Mouse (Mus musculus) kidney, postnatal 36 days (tissue): ENCODE data around the gene Esx1.

Experiments used
- DNase-seq, 2 experiments: peaks; one replicate each; pipeline ENCODE4 v3.0.0; 2021 to 2022; ENCODE audit warnings: mixed read lengths in 2 of 2

Esx1 gene

GRCm38 (mm10) chrX:137121718-137122117 lies at the start of gene Esx1:
TSS of gene Esx1 (minus strand) at chrX:137122083.
- DNase-seq: no peak

GRCm38 (mm10) chrX:137170021-137170420 lies 48.1 kb upstream of the Esx1 start:
- DNase-seq: peak in 1 of 2 experiments; percentile 32

- DNase-seq: no peak
Observed at GRCm38 (mm10) chrX:137167658-137168057, 45.8 kb upstream of the Esx1 start.

GRCm38 (mm10) chrX:137165621-137166020 lies 43.7 kb upstream of the Esx1 start:
- no peak for DNase-seq

- no peak for DNase-seq
Observed at GRCm38 (mm10) chrX:137162700-137163099, 40.8 kb upstream of the Esx1 start.

DNA sequence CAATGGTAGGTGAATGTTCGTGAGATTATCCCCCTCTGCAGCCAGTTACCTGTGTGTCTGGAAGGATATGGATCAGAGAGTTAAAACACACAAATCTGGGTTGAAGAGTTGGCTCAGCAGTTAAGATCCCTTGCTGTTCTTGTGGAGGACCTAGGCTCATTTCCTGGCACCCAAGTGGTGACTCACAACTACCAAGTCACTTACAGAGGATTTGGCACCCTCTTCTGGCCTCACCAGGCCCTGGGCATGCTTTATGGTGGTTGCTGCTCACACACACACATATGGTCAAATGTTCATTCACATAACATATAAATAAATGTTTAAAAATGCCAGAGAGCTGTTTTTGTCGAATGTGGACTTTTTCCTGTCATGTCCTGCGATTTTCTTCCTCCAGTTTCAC lies 39.1 kb upstream of the Esx1 start:
- no peak for DNase-seq

DNA sequence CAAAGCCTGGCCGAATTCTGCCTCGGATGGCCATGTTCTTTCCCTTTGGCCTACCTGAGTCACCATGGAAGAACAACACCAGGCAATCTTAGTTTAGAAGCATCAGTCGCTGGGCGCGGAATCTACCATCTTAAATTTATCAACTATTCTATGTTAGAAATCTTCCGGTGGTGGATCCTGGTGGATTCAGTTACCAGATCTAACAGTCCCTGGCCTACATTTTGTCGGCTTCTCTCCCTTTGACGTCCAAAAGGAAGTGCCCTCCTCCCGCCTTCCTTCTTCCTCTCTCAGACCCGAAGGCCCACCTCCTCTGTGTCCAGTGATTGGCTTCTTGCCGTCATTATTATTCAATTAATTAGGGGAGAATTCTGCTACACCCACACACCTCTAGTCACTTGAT lies 27.2 kb upstream of the Esx1 start:
- DNase-seq: no peak

DNA sequence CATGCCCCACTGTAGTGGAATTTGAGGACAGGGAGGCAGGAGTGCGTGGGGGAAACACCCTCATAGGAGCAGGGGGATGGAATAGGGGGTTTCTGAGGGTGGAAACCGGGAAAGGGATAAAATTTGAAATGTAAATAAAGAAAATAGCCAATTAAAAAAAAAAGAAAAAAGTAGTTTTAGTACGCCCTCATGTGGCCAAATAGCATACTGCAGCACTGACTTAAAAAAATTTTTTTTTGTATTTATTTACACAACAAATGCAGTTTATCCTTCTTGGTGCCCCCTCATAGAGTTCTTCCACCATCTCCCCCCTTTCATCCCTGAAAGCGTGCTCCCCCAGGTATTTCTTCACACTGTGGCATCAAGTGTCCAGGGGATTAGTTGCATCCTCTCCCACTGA lies 22.8 kb upstream of the Esx1 start:
- no peak for DNase-seq

DNA sequence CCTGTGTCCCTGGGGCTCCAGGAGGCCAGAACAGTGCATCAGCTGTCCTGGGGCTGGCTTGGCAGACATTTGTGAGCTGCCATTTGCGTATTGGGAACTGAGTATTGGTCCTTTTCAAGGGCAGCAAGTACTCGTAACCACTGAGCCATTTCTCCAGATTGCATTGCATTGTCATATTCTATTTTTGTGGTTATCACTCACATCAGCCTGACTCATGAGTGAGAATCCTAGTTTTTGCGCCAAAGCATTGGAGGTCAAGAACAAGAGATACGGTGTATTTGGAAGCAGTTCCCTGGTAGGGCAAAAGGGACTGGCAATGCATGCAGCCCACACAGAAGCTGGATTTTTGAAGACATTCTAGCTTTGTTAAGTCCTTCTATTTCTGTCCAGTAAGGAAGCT lies 21.8 kb upstream of the Esx1 start:
- DNase-seq: no peak

- no peak for DNase-seq
Observed at GRCm38 (mm10) chrX:137142546-137142945, 20.7 kb upstream of the Esx1 start.

GRCm38 (mm10) chrX:137141669-137142068 lies 19.8 kb upstream of the Esx1 start:
- peak; percentile 37 to 65 for DNase-seq

- DNase-seq: no peak
Observed at GRCm38 (mm10) chrX:137127542-137127941, 5.7 kb upstream of the Esx1 start.

DNA sequence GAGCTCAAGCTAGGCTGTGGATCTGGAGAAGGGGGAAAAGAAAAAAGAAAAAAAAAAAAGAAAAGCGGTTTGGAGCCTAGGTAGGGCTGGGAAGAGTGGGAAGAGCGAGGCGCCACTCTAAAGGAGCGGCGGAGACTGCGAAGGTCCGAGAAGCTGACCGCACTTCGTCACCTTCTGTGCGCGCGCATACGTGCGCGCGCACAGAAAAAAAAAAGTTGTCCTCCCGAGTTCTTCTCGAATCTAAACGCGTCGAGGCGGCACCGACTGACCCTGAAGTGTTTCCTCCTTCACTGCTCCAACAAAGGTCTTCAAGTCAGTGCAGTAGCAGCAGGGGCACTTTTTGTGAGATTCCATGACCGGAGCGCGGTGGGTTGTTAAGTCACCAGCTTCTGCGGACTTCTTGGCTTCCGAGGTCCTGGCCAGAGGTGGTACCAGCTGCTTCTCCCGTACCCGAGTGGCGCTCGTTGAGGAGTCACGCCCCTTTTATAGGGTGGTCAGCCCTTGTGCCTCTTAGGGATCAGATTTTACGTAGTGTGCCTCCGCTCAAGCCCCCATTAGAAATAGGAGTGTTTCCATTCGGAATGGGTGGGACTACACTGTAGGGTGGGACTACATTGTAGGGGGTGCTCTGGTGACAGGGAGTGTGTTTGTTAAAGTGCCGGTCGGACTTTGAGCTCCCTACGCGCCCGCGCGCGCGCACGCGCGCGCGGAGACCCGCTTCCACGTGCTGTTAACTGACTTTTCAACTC lies 2.0 kb downstream of the Esx1 start:
- DNase-seq: no peak

DNA sequence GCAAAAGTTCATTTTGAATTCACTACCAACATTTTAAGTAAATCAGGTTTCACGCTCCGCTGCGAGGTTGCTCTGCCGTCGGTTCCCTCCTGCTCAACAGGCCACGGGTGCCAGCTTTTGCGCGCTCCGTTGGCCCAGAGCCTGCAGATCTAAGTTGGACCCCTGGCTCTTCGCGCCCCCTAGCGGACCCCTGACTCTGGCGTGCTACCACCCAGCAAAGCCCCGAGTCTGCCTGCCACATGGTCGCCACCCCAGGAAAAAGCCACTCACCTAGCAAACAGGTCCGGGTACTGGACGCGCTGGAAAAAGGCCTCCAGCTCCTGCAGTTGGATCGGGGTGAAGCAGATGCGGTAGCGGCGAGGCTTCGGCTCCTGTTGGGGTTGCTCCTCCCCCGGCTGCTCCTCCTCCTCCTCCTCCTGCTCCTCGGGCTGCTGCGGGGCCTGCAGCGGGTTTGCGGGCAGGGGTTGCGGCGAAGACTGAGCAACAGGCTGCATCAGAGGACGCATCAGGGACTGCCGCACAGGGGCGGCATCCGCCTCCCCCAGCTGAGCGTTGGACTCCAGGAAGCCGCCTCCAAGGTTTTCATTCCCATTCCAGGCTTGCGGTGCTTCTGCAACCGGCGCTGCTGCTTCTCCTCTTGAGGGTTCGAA lies 3.7 kb downstream of the Esx1 start:
- DNase-seq: peak; percentile 22 to 54

DNA sequence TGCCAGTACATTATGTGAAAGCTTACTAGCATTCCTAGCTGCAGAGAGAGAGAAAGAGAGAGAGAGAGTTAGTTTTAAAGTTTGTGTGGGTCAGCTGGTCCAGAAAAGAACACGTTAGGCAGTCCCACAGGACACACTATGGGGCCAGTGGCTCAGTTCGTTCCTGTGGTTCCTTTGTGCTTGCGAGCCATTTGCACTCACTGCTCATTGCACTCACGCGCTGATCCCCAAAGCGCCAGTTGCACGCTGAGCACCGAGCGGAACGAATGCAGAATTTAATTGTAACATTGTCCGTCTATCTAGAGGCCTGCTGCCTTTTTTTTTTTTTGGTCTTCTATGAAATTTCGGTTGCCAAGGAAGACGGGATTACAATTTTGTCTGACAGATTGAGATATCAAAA lies 15.4 kb downstream of the Esx1 start:
- DNase-seq: no peak

DNA sequence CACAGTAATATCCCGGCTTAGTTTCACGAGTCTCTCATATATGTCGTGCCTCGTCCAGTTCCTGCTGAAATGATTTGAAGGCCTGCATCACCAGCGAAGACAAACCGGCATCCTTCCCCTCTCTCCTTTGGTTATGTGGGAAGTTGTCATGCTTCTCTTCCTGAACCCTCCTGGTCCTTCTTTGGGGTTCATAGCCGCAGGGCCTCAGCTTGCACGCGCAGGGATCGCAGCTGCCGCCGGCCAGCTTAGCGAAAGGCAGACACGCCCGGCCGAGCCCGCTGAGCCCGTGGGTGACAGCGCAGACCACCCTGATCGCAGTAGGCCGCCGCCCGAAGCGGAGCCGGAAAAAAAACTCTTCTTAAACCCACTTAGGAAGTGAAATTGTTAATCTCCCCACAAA lies 17.4 kb downstream of the Esx1 start:
- DNase-seq: no peak
